Mouse (Mus musculus) neutrophil, adult 5-6 weeks (primary cell): ENCODE measurements around the gene Snrnp200. TPM values are rescaled to one million over a fixed set of nuclear protein-coding genes. Genes with fewer than 3 reads are reported as not detected.
A peak's percentile ranks its signal among the peaks of the same experiment; 100 is the strongest.
"Not testable (repeated sequence)": the region's sequence is repeated elsewhere in the genome, so short reads cannot be mapped to it uniquely, and the experiment has no call there.

Experiments
- ATAC-seq: fragments of 151-379, 151-347 bp; 2 replicates; pipeline ENCODE4 v1.8.0; 2017; ENCODE audit warnings: mild to moderate bottlenecking, moderate TSS enrichment; ENCODE audit not compliant: insufficient number of reproducible peaks, poor library complexity, low FRiP score, severe bottlenecking; ENCODE audit errors: extremely low read depth
- total RNA-seq: library from RNA; stranded (forward); fragments of 200-1000 nt; gene quantifications from 2 replicates; pipeline ENCODE4 v1.2.3, GENCODE M21; 2017

The Snrnp200 gene
- total RNA-seq, 1 experiment from 2014 or later: 197 TPM

DNA sequence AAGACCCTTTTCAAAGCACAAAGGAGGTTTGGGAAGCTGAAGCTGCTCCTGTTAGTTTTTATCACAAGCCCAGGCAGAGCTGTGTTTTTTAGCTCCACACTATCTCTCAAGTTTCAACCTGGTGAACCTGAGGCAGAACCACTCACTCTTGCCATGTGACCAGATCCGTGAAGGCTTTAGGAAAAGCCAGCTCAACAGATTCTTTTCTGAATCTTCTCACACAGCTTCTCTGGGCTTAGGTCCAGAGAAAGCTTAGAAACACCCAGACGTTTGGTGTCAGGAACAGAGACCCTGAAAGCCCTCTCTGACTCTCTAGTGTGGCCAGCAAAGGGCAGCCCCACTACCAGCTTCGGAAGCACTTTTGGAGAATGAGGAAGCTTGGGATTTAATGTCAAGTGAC is 43.3 kb downstream of the Snrnp200 start:
- no peak for ATAC-seq

DNA sequence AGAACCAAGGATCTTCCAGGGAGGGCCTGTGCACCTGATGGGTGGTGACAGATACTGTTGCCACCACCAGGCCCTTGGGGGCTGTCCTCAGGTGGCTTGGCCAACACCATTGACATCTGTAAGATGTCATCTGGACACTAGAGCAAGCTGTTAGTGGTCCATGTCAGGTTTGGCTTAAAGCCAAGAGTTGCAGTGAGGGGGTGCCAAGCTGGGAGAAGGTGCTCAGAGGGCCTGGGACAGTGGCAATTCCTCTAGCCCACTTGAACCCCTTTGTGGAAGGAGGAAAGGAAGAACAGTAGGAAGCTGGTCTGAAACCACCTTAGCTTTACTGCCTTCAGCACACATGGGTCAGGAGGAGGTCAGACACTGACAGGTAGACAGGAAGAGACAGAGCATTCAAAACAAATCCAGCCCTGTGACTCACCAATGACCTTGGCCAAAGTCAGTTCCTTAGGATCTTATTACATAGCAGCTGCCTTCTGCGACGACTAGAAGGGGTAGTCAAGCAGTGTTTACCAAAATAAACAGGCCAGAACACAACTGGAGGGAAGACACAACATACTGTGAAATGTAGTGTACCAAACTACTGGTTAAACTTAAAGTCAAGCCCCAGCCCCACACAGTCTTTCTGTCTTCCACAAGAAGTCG is 43.8 kb downstream of the Snrnp200 start:
- no peak for ATAC-seq

DNA sequence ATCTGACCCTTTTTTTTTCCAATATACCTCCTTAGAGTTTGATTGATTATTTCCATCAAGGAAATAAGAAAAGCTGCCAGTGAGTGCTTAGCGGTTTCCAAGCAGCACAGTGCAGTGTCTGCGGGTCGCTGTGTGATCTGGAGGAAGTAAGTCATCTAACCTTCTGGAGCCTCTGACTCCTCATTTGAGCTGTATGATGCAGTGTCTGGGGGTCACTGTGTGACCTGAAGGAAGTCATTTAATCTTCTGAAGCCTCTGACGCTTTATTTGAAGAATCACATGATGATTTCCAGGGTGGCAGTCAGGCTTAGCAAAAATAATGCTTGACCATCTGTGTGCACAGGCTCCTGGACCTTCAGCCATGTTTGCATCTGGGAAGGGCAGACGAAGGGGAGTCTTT is 44.6 kb downstream of the Snrnp200 start:
- no peak for ATAC-seq

DNA sequence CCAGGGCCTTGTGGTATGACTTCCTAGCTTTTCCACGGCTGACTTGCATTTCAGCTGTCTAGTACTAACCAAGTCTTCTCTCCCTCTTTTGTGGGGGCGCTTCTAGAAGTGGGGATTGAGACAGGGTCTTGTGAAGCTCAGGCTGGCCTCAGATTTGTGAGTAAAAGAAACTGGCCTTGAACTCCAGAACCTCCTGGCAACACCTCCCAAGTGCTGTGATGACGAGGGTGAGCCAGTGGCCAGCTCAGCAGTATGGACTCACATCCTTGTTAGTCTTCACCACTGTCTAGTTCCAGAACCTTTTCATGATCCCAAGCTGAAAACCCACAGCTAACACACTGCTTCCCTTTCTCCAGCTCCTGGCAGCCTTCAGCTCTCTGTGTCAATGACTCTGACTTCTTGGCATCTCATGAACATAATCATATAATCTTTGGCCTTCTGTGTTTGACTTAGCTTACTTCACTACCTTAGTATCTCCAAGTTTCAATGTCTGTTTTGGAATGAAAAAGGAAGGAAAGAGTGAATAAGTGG is 46.5 kb downstream of the Snrnp200 start:
- ATAC-seq: no peak

DNA sequence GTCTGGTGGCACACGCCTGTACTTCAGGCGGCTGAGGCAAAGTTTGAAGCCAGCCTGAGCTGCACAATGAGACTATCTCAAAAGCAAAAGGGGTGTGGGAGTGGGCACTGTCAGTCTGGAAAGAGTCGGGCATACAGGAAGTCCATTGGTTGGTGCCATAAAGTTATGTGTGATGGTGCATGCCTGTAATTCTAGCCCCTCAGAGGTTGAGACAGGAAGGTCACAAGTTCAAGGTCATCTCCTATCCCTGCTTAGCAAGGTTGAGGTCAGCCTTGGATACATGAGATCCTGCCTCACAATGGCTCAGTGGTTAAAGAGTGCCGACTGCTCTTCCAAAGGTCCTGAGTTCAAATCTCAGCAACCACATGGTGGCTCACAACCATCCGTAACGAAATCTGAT is 47.1 kb downstream of the Snrnp200 start:
- ATAC-seq: no peak

DNA sequence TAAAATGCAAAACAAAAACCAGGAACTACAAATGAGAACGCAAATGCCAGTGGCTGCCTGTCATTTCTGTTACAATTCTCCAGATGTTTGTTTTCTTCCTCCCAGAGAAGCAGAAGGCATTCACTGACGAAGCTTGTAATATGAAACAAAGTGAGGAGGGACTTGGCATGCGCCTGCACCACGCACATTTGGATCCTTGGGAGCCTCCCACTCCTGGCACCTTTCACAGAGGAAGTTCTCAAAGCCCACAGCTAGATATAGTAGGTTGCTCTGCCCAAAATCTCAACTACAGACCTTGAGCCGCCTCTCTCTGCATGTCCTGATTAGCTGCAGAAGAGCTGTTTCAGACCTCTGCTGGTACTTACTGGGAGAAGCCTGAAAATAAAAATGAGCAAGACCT is 51.2 kb downstream of the Snrnp200 start:
- ATAC-seq: no peak

DNA sequence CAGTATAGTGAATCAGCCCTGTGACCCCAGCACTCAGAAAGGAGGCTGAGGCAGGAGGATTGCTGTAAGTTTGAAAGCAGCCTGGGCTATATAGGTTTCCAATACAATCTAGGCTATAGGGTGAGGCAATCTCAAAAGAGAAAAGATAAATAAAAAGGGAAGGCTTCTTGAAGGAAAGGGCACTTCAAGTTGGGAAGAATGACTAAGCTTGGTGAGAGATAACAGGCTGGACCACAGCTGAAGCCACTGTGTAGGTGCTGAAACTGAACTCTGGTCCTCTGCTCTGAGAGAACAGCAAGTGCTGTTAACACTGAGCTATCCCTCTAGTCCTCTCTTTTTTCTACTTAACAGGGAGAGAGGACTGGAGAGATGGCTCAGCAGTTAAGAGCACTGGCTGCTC is 54.3 kb downstream of the Snrnp200 start:
- ATAC-seq: no peak

DNA sequence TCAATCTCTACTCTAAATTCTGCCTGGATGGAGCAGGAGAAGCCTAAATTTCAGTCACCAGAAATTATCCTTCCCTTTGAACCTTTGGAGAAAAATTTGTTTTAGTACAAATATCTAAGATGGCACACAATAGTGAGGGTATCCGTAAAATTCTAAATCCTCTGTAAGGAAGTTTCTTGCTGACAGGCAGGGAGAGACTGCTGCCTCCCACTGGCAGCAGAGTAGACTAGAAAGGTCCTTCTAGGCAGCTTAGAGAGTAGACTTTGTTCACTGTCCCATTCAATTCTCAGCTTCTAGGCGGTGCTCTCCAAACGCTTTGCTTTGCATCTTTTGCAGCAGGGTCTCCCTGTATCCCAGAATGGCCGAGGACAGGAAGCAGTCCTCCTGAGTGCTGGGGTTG is 59.7 kb downstream of the Snrnp200 start:
- ATAC-seq: no peak

DNA sequence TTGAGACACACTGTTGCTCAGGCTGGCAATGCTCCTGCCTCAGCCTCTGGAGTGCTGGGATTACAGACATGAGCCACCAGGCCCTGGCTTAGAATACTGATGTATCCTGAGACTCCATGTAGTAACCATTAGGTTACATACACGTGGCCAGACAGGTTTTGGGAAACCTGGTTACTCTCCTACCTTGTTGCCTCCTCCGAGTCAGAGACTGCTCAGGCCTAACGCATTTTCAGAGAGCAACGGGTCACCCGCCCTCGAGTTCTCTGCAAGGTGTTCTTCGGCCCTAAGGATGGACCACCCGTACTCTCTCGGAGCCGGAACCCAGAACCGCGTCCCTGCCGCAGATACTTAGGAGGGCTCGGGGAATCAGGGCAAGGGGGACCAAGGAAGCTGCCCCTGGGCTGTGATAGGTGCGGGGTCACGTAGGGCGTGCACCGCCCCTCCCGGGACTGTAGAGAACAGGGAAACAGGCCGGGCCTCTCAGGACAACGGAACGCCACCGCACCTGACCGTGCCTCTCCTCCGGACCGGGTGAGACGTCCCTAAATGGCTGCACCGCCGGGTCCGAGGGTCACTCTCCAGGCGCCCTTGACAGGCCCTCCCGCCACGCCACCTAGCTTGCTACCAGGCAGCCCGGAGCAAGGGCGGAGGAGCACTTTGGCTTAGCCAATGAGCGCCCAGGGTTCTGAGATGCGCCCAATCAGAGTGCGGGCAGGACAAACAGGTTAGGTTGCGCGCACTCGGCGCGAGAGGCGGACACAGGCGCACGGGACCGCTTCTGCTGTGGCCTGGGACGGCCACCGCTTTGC is 61.5 kb downstream of the Snrnp200 start, which contains the start of gene Stard7:
Gene Stard7, plus strand, starts transcription at position 728 of the 809 bp plus-strand sequence.
- ATAC-seq: peak; percentile 98

DNA sequence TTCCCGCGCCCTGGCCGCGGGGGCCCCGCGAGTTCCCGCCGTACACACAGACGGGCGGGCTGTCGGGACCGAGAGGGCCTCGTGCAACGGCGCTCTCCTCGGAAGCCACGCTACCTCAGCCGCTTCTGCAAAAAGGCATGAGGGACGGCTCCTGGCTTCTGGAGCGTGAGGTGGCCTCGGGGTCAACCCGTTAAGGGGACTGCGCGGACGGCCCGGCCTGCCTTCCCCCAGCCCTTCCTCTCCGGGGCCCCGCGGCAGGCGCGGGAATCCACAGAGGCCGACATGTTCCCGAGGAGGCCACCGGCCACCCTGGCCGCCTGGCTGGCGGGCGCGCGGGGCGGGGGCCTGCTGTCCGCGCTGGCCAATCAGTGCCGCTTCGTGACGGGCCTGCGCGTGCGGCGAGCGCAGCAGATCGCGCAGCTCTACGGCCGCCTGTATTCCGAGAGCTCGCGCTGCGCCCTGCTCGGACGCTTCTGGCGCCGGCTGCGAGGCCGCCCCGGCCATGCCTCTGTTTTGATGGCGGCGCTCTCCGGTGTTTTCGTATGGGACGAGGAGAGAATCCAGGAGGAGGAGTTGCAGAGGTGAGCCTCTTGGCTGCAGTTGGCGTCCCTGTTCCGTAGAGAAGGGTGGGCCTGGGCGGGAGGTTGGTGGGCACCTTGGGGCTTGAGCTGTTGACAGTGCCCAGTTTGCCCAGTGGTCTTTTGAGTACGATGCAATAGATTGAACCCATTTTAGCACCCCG is 62.3 kb downstream of the Snrnp200 start:
- ATAC-seq: peak; percentile 70

DNA sequence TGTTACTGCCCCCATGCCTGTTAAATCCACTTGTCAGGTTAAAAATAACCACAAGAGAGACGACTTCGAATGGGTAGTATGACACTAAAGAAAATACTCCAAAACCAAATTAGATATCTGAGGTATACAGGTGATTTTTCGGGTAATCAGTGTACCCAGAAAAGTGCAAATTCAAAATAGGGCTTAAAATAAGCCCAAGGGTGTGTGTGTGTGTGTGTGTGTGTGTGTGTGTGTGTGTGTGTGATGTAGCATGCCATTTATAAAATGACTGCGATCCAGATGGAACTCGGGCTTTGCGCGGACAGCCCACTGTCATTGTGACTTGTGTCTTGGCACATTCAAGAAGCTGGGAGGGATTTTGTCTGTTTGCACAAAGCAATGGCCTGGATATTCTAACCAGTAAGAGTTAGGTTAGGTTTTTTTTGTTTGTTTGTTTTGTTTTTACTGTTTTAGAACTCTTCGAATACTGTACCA is 62.9 kb downstream of the Snrnp200 start:
- no peak for ATAC-seq

DNA sequence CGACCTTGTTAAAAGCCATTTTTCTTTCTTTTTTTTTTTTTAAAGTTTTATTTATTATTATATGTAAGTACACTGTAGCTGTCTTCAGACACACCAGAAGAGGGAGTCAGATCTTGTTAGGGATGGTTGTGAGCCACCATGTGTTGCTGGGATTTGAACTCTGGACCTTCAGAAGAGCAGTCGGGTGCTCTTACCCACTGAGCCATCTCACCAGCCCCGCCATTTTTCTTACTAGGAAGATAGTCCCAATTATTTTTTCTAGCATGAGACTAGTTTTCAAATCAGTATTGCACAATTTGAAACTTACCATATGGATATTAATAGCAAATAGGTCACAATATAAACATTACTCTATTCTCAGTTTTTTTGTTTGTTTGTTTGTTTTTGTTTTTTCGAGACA is 63.9 kb downstream of the Snrnp200 start:
- not testable (repeated sequence) for ATAC-seq

DNA sequence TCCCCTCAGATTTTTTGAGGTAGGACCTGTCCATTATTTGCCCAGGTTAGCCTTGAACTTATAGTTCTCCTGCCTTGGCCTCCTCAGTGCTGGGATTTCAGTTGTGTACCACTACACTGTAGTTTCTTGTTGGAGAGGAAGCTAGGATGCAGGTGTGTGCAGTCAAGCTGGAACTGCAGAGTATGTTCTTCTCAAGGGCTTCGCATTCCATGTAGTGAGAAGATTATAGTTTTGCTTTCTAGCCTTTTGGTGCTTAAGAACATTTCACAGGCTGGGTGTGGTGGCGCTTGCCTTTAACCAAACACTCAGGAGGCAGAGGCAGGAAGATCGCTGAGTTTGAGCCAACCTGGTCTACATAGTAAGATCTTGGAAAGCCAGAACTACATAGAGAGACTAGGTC is 64.6 kb downstream of the Snrnp200 start:
- no peak for ATAC-seq

DNA sequence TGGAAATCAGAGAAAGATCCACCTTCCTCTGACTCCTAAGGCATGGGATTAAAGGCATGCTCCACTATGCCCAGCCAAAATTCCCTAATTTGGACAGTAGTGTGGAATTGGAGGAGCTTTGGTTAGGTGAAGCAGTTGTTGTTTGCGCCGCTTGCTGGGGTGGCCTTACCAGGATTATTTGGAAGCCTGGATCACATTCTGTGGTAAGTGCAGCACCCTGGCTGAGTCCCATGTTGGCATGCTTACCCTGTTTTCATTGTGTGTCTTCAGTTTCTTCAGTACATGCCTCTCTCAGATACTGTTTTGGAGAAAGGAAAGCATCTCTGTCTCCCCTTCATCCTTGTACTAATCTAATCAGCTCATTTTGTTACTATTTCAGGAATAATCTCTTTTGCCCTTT is 66.4 kb downstream of the Snrnp200 start:
- no peak for ATAC-seq

DNA sequence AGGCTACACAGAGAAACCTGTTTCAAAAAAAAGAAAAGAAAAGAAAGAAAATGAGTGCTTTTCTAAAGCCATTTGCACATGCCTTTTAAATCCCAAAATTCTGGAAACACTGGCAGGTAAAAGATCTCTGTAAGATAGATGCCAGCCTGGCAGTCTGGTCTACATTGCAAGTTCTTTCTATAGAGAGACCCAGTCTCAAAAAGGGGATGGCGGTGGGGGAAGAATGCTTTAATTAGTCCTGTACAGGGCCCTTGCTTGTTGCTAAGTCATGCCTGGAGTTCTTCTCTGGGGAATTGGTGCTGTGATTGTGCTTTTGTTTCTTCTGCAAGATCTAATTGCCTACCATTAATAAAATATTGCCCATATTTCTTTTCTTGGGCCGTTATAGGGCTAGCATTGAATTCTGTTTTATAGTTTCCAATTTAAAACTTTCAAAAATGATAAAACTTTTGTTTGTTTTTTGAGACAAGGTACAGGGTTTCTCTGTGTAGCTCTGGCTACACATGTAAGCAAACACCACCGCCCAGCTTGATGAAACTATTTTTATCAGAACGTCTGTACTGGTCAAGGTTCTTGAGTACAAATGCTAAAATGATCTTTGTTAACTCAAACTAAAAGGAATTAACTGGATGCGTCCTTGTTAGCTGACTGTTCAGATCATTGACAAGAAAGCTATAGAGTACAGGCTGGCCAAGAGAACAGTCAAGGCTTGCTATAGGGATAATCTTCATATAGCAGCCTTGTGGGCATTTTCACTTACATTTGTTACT is 67.5 kb downstream of the Snrnp200 start:
- no peak for ATAC-seq

DNA sequence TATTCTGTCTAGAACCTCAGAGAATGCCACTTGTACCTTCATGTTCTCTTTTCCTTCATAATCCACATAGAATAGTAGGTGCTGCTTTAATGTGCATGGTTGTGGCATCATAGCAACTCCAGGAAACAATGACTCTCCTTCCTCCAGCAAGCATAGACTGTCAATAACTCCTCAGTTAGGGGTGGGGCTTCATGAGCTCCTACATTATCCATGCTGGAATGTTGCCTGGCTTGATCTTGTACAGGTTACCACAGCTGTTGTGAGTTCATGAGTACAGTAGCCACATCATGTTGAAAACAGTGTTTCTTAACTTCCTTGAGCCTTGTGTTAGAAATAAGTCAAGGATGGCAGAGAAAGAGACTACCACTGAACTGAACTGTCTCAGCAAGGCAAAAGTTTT is 70.0 kb downstream of the Snrnp200 start:
- no peak for ATAC-seq
